Mouse (Mus musculus) heart, embryonic 14.5 days (tissue): Measurements from ENCODE around the gene Lrrc51. TPM values are rescaled to one million over a fixed set of nuclear protein-coding genes. Genes with fewer than 3 reads are reported as not detected.

Experiments used
- ATAC-seq: fragments of 200-750 bp; cut with Nextera tagmentation; 2 replicates; pipeline ENCODE4 v1.8.0; 2017; ENCODE audit warnings: low read depth, moderate TSS enrichment; ENCODE audit not compliant: insufficient number of reproducible peaks, insufficient read depth, low FRiP score
- H3K27ac ChIP-seq, 2 experiments: fragments of 200-500 bp in 1 of 2; fragments of 300-500 bp in 1 of 2; sonication (generic) in 1 of 2; replicated peaks in 1 of 2; 2 replicates each; pipeline ENCODE4 v1.5.1; 2012 to 2014; ENCODE audit warnings: low read depth in 2 of 2, low read length in 2 of 2, control low read depth in 1 of 2, mild to moderate bottlenecking in 1 of 2, mixed read lengths in 1 of 2; ENCODE audit not compliant: control insufficient read depth in 1 of 2, insufficient read depth in 1 of 2
- H3K27me3 ChIP-seq: fragments of 300-500 bp; sonication (generic); 2 replicates; pipeline ENCODE4 v1.6.1; 2014; ENCODE audit warnings: mild to moderate bottlenecking, low read length, control low read depth; ENCODE audit not compliant: control insufficient read depth, insufficient read depth
- H3K36me3 ChIP-seq: fragments of 300-500 bp; sonication (generic); 2 replicates; pipeline ENCODE4 v1.6.1; 2014; ENCODE audit warnings: mild to moderate bottlenecking, control low read depth, low read length, mixed read lengths; ENCODE audit not compliant: control insufficient read depth, insufficient read depth
- H3K4me1 ChIP-seq, 2 experiments: fragments of 200-500 bp in 1 of 2; fragments of 300-500 bp in 1 of 2; sonication (generic) in 1 of 2; 2 replicates each; pipeline ENCODE4 v1.6.1; 2012 to 2014; ENCODE audit warnings: low read length in 2 of 2, control low read depth in 1 of 2, mixed read lengths in 1 of 2; ENCODE audit not compliant: control insufficient read depth in 2 of 2, insufficient read depth in 2 of 2
- H3K4me2 ChIP-seq: fragments of 300-500 bp; sonication (generic); 2 replicates; pipeline ENCODE4 v1.6.1; 2014; ENCODE audit warnings: mild to moderate bottlenecking, low read length
- H3K4me3 ChIP-seq, 2 experiments: fragments of 200-500 bp in 1 of 2; fragments of 300-500 bp in 1 of 2; sonication (generic) in 1 of 2; 2 replicates each; pipeline ENCODE4 v1.5.1; 2012 to 2014; ENCODE audit warnings: low read length in 2 of 2, mild to moderate bottlenecking in 2 of 2, control low read depth in 1 of 2, low read depth in 1 of 2, moderate library complexity in 1 of 2; ENCODE audit not compliant: control insufficient read depth in 1 of 2, insufficient read depth in 1 of 2
- H3K9ac ChIP-seq: fragments of 300-500 bp; sonication (generic); 2 replicates; pipeline ENCODE4 v1.6.1; 2014; ENCODE audit warnings: mild to moderate bottlenecking, low read length
- H3K9me3 ChIP-seq: fragments of 300-500 bp; sonication (generic); 2 replicates; pipeline ENCODE4 v1.6.1; 2016; ENCODE audit warnings: low read length, control low read depth; ENCODE audit not compliant: control insufficient read depth
- WGBS: fragments of 180-500 bp; shearing (Covaris S2); extraction: QIAGEN DNeasy Blood & Tissue Kit; methylation state at CpG from one replicate; pipeline ENCODE4 v1.1.7; 2014; 5-methylcytosine and 5-hydroxymethylcytosine counted together
- polyA plus RNA-seq: library from polyadenylated mRNA; unstranded; fragments of >200 nt; fragmentation: Nextera tagmentation; extraction: Ambion mirVana; gene quantifications from 2 replicates; pipeline ENCODE4 v1.2.1, GENCODE M21; 2014

The Lrrc51 gene
- polyA plus RNA-seq, 1 experiment from 2014 or later = 3.9 TPM

DNA sequence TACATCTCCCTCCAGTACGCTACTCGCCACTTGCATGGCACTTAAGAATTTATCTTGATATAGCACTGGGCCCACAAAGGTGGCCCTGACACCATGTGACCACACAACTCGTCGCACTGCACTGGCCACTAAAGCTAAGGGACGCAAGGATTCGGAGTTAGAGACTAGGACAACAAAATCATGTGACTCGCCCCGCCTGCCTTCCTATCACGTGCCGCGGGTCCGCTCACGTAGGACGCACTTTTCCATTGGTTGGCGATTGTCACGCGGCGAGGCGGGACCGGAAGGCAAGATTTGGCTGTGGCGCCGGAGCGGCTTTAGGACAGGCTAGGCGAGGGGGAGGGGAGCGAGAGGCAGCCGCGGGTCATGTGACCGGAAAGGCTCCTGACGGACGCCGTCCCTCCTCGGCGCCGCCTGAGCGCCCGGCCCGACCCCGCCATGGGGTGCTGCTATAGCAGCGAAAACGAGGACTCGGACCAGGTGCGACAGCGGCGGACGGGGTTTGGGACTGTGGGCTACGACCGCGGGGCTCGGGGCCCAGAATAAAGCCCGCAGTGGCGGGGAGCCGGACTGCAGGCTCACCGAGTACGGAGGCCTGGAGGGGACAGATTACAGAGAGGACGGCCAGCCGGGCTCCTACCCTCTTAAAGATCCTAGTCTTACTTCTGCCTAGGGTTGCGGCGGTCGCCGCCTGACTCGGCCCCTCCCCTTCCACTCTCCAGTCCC, 28.0 kb downstream of the Lrrc51 start, which contains the start of gene Lamtor1:
Gene Lamtor1 (plus strand): TSS at position 344 of the 726 bp plus-strand sequence.
- Histone ChIP-seq H3K27ac (peak within 1 kb of the TSS; percentile 97 to 98), H3K4me3 (peak within 1 kb of the TSS; percentile 83 to 90), H3K4me1 (peaks cover 7 to 16% of the 10 kb centered on the region in 2 experiments; a peak in 3 of 4 replicates), H3K27me3 (no peaks in the 10 kb centered on the region), H3K4me2 (peak within 1 kb of the TSS; percentile 85), H3K36me3 (peaks cover 11% of the 10 kb centered on the region), H3K9ac (peak within 1 kb of the TSS; percentile 96), H3K9me3 (no peaks in the 10 kb centered on the region)
- ATAC-seq = peak; percentile 95
- under 1% methylated on average over 61 of the region's 61 CpGs for WGBS

DNA sequence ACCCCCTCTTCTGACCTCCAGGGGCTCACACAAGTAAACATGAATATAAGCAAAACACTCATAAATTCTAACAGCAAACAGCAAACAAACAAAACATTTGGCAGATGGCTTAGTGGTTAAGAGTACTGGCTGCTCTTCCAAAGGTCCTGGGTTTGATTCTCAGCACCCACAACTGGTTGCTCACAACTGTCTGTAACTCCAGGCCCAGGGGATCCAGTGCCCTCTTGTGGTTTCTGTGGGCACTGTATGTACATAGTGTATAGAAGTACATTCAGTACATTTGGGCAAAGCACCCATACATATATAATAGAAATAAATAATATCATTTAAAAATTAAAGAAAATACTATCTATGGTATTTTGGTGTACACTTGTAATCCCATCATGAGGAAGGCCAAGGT, 30.8 kb downstream of the Lrrc51 start:
- no peaks in the 10 kb centered on the region for H3K27me3 ChIP-seq
- peaks cover 13% of the 10 kb centered on the region; the same call in 1 of the 2 replicates for H3K36me3 ChIP-seq
- no peak for ATAC-seq
- peaks cover 7 to 14% of the 10 kb centered on the region in 2 experiments; a peak in 2 of 4 replicates for H3K4me1 ChIP-seq
- H3K4me3 ChIP-seq = no peak overlapping the region
- no peaks in the 10 kb centered on the region for H3K9me3 ChIP-seq
- H3K27ac ChIP-seq = no peak overlapping the region
- no peak overlapping the region for H3K4me2 ChIP-seq
- no peak overlapping the region for H3K9ac ChIP-seq

DNA sequence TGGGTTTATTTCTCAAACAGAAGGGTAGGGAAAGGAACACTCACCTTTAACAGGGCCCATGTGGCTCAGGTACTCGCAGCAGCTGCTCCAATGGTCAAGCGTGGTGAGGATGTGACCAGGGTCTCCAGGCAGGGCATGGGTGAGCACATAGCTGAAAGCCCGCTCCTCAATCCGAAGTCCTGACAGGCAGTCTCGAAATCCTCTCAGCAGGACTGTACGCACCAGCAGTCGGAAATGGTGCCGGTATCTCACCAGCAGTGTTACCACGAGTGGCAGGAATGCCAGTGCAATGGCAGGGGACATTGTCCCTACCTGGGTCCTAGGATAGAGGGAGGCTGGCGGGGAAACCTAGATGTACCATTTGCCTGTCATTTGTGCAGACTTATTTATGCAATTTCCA, 31.7 kb downstream of the Lrrc51 start:
- Histone ChIP-seq H3K27me3 (no peaks in the 10 kb centered on the region), H3K27ac (no peak overlapping the region), H3K4me1 (peaks cover 9 to 14% of the 10 kb centered on the region in 2 experiments; a peak in 3 of 4 replicates), H3K4me3 (no peak overlapping the region), H3K9ac (no peak overlapping the region), H3K36me3 (peaks cover 13% of the 10 kb centered on the region; the same call in 1 of the 2 replicates), H3K4me2 (no peak overlapping the region), H3K9me3 (no peaks in the 10 kb centered on the region)
- WGBS = 87% methylated on average over 10 of the region's 10 CpGs
- ATAC-seq = no peak

DNA sequence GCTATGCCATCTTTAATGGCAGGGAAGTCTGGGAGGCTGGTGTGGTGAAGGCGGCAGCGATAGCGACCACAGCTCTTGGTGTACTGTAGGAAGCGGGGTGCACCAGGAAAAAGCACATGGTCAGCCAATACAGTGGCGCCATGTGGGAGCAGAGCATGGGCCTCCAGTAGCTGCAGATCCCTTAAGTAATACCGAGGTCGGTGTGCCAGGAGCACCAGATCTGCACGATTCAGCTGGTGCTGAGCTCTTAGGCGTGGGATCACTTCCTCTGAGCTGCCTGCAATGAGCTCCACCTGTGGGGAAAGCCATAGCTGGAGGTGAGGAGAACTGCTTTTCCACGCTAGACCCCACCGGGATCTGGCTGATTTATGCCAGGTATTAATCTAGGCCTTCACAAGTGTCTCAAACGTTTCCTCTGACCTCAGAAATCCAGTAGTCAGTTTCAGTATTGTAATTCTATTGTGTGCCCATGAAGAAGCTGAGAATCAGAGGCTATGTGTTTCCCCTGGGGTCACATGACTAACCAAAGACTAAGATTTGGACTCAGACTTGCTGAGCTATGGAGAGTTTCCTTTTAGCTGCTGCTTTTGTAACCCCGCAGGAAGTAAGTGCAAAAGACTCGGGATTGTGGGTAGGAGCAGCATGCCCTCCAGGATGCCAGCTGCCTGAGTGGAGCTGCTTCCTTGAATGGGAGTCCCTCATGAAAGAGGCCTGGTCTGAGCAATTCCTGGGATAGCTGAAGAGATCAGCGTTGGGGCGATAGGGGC, 33.2 kb downstream of the Lrrc51 start:
- WGBS = 86% methylated on average over 16 of the region's 16 CpGs
- H3K9ac ChIP-seq = no peak overlapping the region
- no peak overlapping the region for H3K4me3 ChIP-seq
- H3K9me3 ChIP-seq = no peaks in the 10 kb centered on the region
- no peak for ATAC-seq
- H3K4me2 ChIP-seq = no peak overlapping the region
- peaks cover 5 to 9% of the 10 kb centered on the region in 2 experiments; a peak in 3 of 4 replicates for H3K4me1 ChIP-seq
- H3K27me3 ChIP-seq = no peaks in the 10 kb centered on the region
- H3K36me3 ChIP-seq = peaks cover 13% of the 10 kb centered on the region; the same call in 1 of the 2 replicates
- no peak overlapping the region for H3K27ac ChIP-seq

DNA sequence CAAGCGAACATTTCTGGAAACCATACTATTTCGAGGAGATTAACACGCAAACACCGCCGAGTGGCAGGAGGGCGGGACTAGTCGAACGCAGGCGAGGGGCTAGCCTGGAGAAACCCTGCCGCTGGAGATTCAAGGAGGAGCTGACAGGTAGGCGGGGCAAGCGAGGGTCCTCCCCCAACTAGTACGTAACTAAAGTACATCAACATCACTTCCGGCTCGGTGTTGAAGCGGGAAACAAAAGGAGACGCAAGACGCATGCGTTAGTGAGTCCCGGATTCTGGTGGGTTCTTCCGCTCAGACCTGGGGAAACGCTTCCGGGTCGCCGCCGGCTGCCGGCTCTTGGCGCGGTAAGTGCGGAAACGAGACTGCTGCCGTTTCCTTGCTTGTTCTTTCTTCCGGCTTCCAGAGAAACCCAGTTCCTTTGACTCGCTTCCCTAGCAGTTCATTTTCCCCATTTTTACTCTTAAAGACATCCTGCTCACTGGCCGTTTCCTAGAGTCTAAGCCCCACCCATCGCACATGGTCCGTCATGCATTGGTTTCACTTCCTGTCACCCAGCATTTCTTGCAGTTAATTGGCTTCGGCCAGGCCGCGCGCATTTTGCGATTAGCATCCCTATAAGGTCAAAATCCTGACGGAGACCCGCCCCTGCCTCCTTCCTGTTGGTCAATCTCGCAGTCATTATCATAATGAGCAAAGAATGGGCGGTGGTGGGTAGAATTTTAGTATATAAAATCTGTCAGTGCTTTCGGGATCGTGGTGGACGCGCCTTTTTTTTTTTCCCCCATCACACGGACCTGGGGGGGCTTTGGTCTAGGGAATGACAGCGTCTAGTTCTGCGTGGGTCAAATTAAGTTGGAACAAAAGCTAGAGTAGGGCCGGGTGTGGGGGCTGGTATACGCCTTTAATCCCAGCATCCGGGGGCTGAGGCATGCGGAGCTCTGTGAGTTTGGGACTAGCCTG, 37.3 kb downstream of the Lrrc51 start:
- Histone ChIP-seq H3K4me1 (peaks cover 5 to 6% of the 10 kb centered on the region in 2 experiments; a peak in 3 of 4 replicates), H3K9me3 (no peaks in the 10 kb centered on the region), H3K9ac (peak overlapping the region; percentile 70), H3K4me3 (peak overlapping the region; percentile 64 to 94), H3K36me3 (peaks cover 13% of the 10 kb centered on the region; the same call in 1 of the 2 replicates), H3K4me2 (peak overlapping the region; percentile 64), H3K27ac (peak overlapping the region; percentile 89 to 94), H3K27me3 (no peaks in the 10 kb centered on the region)
- under 1% methylated on average over 57 of the region's 57 CpGs for WGBS
- ATAC-seq = peak; percentile 97

DNA sequence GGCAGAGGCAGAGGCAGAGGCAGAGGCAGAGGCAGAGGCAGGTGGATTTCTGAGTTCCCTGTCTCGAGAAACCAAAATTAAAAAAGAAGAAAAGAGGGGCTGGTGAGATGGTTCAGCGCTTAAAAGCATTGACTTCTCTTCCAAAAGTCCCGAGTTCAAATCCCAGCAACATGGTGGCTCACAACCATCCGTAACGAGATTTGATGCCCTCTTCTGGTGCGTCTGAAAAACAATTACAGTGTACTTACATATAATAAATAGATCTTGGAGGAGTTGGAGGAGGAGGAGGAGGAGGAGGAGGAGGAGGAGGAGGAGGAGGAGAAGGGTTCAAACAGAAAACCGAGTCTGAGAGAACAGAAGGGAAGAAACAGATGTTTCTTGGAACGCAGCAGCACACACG, 38.0 kb downstream of the Lrrc51 start:
- Histone ChIP-seq H3K4me2 (peak overlapping the region; percentile 51), H3K9ac (peak overlapping the region; percentile 70), H3K36me3 (peaks cover 13% of the 10 kb centered on the region; the same call in 1 of the 2 replicates), H3K27ac (peak overlapping the region; percentile 61 to 89; a peak in 3 of 4 replicates), H3K9me3 (no peaks in the 10 kb centered on the region), H3K27me3 (no peaks in the 10 kb centered on the region), H3K4me3 (peak overlapping the region; percentile 64 to 94), H3K4me1 (peaks cover 5 to 6% of the 10 kb centered on the region in 2 experiments; a peak in 3 of 4 replicates)
- no peak for ATAC-seq
- 29% methylated on average over 9 of the region's 9 CpGs for WGBS

DNA sequence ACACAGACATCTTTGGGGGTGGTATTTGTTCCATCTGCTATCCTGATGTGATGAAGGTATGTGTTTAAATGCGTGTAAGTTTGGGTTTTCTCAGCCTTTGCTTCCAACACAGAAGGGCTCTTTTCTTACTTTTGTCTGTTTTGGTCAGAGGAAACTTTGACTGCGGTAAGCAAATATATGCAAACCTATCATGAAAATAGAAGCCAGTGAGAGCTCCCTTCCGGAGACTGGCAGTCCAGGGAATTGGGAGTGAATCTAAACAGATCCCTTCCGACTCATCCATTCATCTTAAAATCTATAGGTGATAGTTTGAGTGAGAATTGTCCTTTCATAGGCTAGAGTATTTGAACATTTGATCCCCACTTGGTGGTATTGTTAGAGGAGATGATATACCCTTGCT, 45.2 kb downstream of the Lrrc51 start:
- H3K4me1 ChIP-seq = no peaks in the 10 kb centered on the region
- ATAC-seq = no peak
- H3K9ac ChIP-seq = no peak overlapping the region
- H3K36me3 ChIP-seq = no peaks in the 10 kb centered on the region
- 74% methylated on average over 4 of the region's 4 CpGs for WGBS
- no peak overlapping the region for H3K4me2 ChIP-seq
- no peak overlapping the region for H3K4me3 ChIP-seq
- no peaks in the 10 kb centered on the region for H3K27me3 ChIP-seq
- no peak overlapping the region for H3K27ac ChIP-seq
- no peaks in the 10 kb centered on the region for H3K9me3 ChIP-seq
